Mouse (Mus musculus) neutrophil, adult 83 days (primary cell): Measurements from ENCODE around the gene Trmt1l. TPM values are rescaled to one million over a fixed set of nuclear protein-coding genes. Genes with fewer than 3 reads are reported as not detected.

Experiments
- total RNA-seq, 2 experiments: library from RNA; stranded (reverse); gene quantifications; one replicate each; pipeline ENCODE4 v1.2.4; 2023

Gene Trmt1l
- total RNA-seq: 10 to 100 TPM; 23.4 to 25.9 TPM

DNA sequence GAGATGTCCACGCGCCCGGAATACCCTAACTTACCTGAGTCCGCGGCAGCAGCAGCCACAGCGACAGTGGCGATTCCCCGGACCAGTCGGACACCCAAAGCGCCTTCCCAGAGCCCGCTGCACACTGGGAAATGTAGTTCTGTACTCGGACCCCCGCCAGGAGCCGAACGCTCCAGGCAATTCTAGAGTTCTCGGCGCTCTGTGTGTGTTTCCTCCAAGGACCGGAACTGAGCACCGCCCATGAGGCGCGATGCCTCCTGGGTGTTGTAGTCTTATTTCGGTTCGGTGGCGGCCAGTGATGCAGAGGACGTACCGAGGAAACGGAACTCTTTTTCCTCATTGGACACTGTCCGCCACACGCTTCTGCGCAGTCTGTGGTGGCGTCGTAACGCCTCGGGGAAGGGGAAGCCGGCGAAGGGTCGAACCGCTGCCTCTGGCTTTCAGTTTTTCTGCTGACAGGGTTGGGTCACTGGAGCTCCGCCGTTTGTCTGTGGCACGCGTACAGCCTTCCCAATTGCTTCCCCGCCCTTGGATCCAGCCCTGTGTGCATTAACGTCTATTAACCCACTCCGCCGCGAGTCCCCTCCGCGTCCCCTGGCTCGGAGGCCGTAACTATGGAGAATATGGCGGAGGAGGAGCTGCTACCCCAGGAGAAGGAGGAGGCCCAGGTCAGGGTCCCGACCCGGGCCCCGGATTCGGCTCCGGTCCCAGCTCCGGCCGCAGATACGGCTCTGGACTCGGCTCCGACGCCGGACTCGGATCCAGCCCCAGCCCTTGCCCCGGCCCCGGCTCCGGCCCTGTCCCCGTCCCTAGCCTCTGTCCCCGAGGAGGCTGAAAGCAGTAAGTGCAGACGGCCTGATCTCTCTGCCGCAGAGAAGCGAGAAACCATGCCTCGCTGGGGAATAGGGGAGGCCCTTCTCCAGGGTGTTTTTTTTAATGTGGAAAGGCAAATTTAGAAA lies at the start of gene Trmt1l, which contains the start of gene Swt1:
TSS of gene Trmt1l (plus strand) at position 280 of the 959 bp plus-strand sequence.
TSS of gene Swt1 (minus strand) at position 193 of the 959 bp plus-strand sequence.

GRCm38 (mm10) chr1:151500531-151501361 lies 72.4 kb downstream of the Trmt1l start, which contains the start of gene Rnf2:
TSS of gene Rnf2 (minus strand) at chr1:151500955.

Other genes starting within 250 kb of the Trmt1l start
- gene Gm47985, start 246.0 kb upstream of the Trmt1l start, total RNA-seq: not detected
- gene Gm8947, start 236.2 kb upstream of the Trmt1l start, total RNA-seq: under 1 TPM in 1 of 2 experiments, not detected in 1; 0.66 TPM
- gene Gm47995, start 230.1 kb upstream of the Trmt1l start, total RNA-seq: under 1 TPM in 1 of 2 experiments, not detected in 1; 0.39 TPM
- gene 3110040M04Rik, start 224.4 kb upstream of the Trmt1l start, total RNA-seq: not detected
- gene Gm47996, start 218.4 kb upstream of the Trmt1l start, total RNA-seq: not detected
- 10 to 100 TPM; 71.9 to 82.6 TPM for gene Ivns1abp, start 84.1 kb upstream of the Trmt1l start, total RNA-seq
- 10 to 100 TPM; 16.3 to 17.1 TPM for gene Swt1, start 87 bp upstream of the Trmt1l start, total RNA-seq
- 10 to 100 TPM; 21.1 to 23.2 TPM for gene Rnf2, start 72.4 kb downstream of the Trmt1l start, total RNA-seq
- gene Fam129a, start 142.6 kb downstream of the Trmt1l start, total RNA-seq: 100 to 1,000 TPM; 187 to 189 TPM